Mouse (Mus musculus) granulocyte monocyte progenitor cell, adult 5-6 weeks (primary cell): Measurements from ENCODE around the gene Irf2. TPM values are rescaled to one million over a fixed set of nuclear protein-coding genes. Genes with fewer than 3 reads are reported as not detected.
"Not testable (repeated sequence)": the region's sequence is repeated elsewhere in the genome, so short reads cannot be mapped to it uniquely, and the experiment has no call there.

Experiments
- ATAC-seq: replicated peaks from 2 replicates; pipeline ENCODE4 v1.8.0; 2016; ENCODE audit warnings: mild to moderate bottlenecking, moderate TSS enrichment, inconsistent platforms; ENCODE audit not compliant: poor library complexity, severe bottlenecking
- total RNA-seq, 2 experiments: library from RNA; stranded (forward) in 1 of 2; stranded (reverse) in 1 of 2; fragments of 200-712, 200-1000 nt in 1 of 2; fragments of >200 nt in 1 of 2; fragmentation: Nextera tagmentation in 1 of 2; gene quantifications; 2 replicates each; pipeline ENCODE4 v1.2.3; 2014 to 2017

Gene Irf2
- total RNA-seq, 2 experiments from 2014 or later = 20.4 to 48.8 TPM

GRCm38 (mm10) chr8:46722536-46722935 lies 17.0 kb upstream of the Irf2 start:
- no peak for ATAC-seq

GRCm38 (mm10) chr8:46726383-46726782 lies 13.1 kb upstream of the Irf2 start:
- ATAC-seq = no peak

- ATAC-seq = not testable (repeated sequence)
These were observed 9.9 kb upstream of the Irf2 start for GRCm38 (mm10) chr8:46729671-46730070.

GRCm38 (mm10) chr8:46732381-46732915 lies 7.1 kb upstream of the Irf2 start:
- peak; percentile 60 for ATAC-seq

- ATAC-seq = no peak
These were observed 5.9 kb upstream of the Irf2 start for GRCm38 (mm10) chr8:46733603-46734002.

GRCm38 (mm10) chr8:46735505-46735904 lies 4.0 kb upstream of the Irf2 start:
- ATAC-seq = no peak

GRCm38 (mm10) chr8:46736260-46736659 lies 3.3 kb upstream of the Irf2 start:
- no peak for ATAC-seq

- no peak for ATAC-seq
These were observed 2.1 kb upstream of the Irf2 start for GRCm38 (mm10) chr8:46737421-46737820.

GRCm38 (mm10) chr8:46737907-46738306 lies 1.6 kb upstream of the Irf2 start:
- no peak for ATAC-seq

- ATAC-seq = no peak
These were observed 931 bp upstream of the Irf2 start for GRCm38 (mm10) chr8:46738601-46739000.

- ATAC-seq = no peak
These were observed 502 bp downstream of the Irf2 start for GRCm38 (mm10) chr8:46739956-46740512.

GRCm38 (mm10) chr8:46740513-46741280 lies 1.2 kb downstream of the Irf2 start:
- peak; percentile 64 for ATAC-seq

GRCm38 (mm10) chr8:46741281-46741791 lies 1.8 kb downstream of the Irf2 start:
- ATAC-seq = peak; percentile 6; the same call in 1 of the 2 replicates

GRCm38 (mm10) chr8:46741991-46742690 lies 2.6 kb downstream of the Irf2 start:
- ATAC-seq = no peak

GRCm38 (mm10) chr8:46742691-46743082 lies 3.2 kb downstream of the Irf2 start:
- no peak for ATAC-seq

- 0 out of 2 replicates have a peak, but pooled peaks have one; percentile 17 for ATAC-seq
These were observed 5.9 kb downstream of the Irf2 start for GRCm38 (mm10) chr8:46745464-46745863.

- ATAC-seq = no peak
These were observed 7.9 kb downstream of the Irf2 start for GRCm38 (mm10) chr8:46747311-46747980.

GRCm38 (mm10) chr8:46750000-46750399 lies 10.5 kb downstream of the Irf2 start:
- ATAC-seq = no peak

GRCm38 (mm10) chr8:46750566-46750965 lies 11.0 kb downstream of the Irf2 start:
- ATAC-seq = no peak

- ATAC-seq = no peak
These were observed 11.6 kb downstream of the Irf2 start for GRCm38 (mm10) chr8:46751151-46751550.
